Mouse (Mus musculus) lung, postnatal 0 days (tissue): Measurements from ENCODE around the gene Nphp4.
"Not testable (repeated sequence)": the region's sequence is repeated elsewhere in the genome, so short reads cannot be mapped to it uniquely, and the experiment has no call there.

Source experiments
- CTCF ChIP-seq: IDR thresholded peaks from 2 replicates; pipeline ENCODE4 v1.5.1; 2016; ENCODE audit warnings: antibody characterized with exemption, mild to moderate bottlenecking
- EP300 ChIP-seq: IDR thresholded peaks from 2 replicates; pipeline ENCODE4 v1.6.1; 2016; ENCODE audit warnings: antibody characterized with exemption, mild to moderate bottlenecking, control low read depth

- not testable (repeated sequence) for TF ChIP-seq EP300, CTCF
Observed at GRCm38 (mm10) chr4:152555806-152556205, 79.3 kb downstream of the Nphp4 start.
